Mouse (Mus musculus): Measurements from ENCODE around the gene Cyb561d2. TPM values are rescaled to one million over a fixed set of nuclear protein-coding genes. Genes with fewer than 3 reads are reported as not detected.

The Cyb561d2 gene
- total RNA-seq, 2 experiments from 2014 or later, result 14.3 to 16.2 TPM

Other genes with a start within 250 kb of the Cyb561d2 start
- 1 to 10 TPM; 6.9 to 9.1 TPM for gene Cish, start 246.2 kb downstream of the Cyb561d2 start, total RNA-seq (2021)
- gene Hemk1, start 203.8 kb downstream of the Cyb561d2 start, total RNA-seq (2021), result 10 to 100 TPM; 14.7 to 16.8 TPM
- 1 to 10 TPM; 4.1 to 4.2 TPM for gene 6430571L13Rik, start 201.6 kb downstream of the Cyb561d2 start, total RNA-seq (2021)
- 10 to 100 TPM; 24.3 to 29.7 TPM for gene Cacna2d2, start 142.6 kb downstream of the Cyb561d2 start, total RNA-seq (2021)
- 10 to 100 TPM; 36.0 to 38.5 TPM for gene Tmem115, start 8.2 kb downstream of the Cyb561d2 start, total RNA-seq (2021)
- gene Nprl2, start within 50 bp of the Cyb561d2 start, total RNA-seq (2021), result 10 to 100 TPM; 42.2 to 43.6 TPM
- gene Zmynd10, start 5.1 kb upstream of the Cyb561d2 start, total RNA-seq (2021), result 1 to 10 TPM; 6.1 to 7.2 TPM
- 10 to 100 TPM; 19.5 to 20.3 TPM for gene Rassf1, start 9.4 kb upstream of the Cyb561d2 start, total RNA-seq (2021)
- gene Tusc2, start 21.1 kb upstream of the Cyb561d2 start, total RNA-seq (2021), result 100 to 1,000 TPM; 104 to 108 TPM
- gene Hyal2, start 25.8 kb upstream of the Cyb561d2 start, total RNA-seq (2021), result 10 to 100 TPM; 13.0 to 15.5 TPM
- gene Hyal1, start 34.7 kb upstream of the Cyb561d2 start, total RNA-seq (2021), result 1 to 10 TPM; 6.3 to 7.2 TPM
- 10 to 100 TPM; 10.1 to 13.4 TPM for gene Naa80, start 36.7 kb upstream of the Cyb561d2 start, total RNA-seq (2021)
- gene Hyal3, start 38.6 kb upstream of the Cyb561d2 start, total RNA-seq (2021), result 1 to 10 TPM; 1.6 TPM
- 10 to 100 TPM; 11.3 to 11.9 TPM for gene Ifrd2, start 45.4 kb upstream of the Cyb561d2 start, total RNA-seq (2021)
- 1 to 10 TPM; 3.5 to 4.5 TPM for gene Sema3b, start 67.0 kb upstream of the Cyb561d2 start, total RNA-seq (2021)
- gene Gnai2, start 93.2 kb upstream of the Cyb561d2 start, total RNA-seq (2021), result 100 to 1,000 TPM; 222 to 239 TPM
- gene Slc38a3, start 127.3 kb upstream of the Cyb561d2 start, total RNA-seq (2021), result 10 to 100 TPM; 66.6 to 84.4 TPM
- under 1 TPM; 0.35 to 0.73 TPM for gene Gnat1, start 137.5 kb upstream of the Cyb561d2 start, total RNA-seq (2021)
- gene Sema3f, start 168.3 kb upstream of the Cyb561d2 start, total RNA-seq (2021), result 10 to 100 TPM; 13.1 to 13.9 TPM
- 100 to 1,000 TPM; 120 to 133 TPM for gene Rbm5, start 228.8 kb upstream of the Cyb561d2 start, total RNA-seq (2021)

All from left cerebral cortex, adult 18-20 months (tissue).